Mouse (Mus musculus): ENCODE data around the gene Gzma.

- TF ChIP-seq POLR2A (IDR thresholded peaks at IDR 0.05; ENCODE audit: borderline replicate concordance, extremely low read depth, low read depth, low read length): no peak
- TF ChIP-seq CTCF (IDR thresholded peaks at IDR 0.05; ENCODE audit: insufficient read depth, low read length): no peak
Observed at GRCm38 (mm10) chr13:113064542-113064941, 36.2 kb downstream of the Gzma start.
